Mouse (Mus musculus): ENCODE results near the gene Dpyd.

Gene Dpyd

DNA sequence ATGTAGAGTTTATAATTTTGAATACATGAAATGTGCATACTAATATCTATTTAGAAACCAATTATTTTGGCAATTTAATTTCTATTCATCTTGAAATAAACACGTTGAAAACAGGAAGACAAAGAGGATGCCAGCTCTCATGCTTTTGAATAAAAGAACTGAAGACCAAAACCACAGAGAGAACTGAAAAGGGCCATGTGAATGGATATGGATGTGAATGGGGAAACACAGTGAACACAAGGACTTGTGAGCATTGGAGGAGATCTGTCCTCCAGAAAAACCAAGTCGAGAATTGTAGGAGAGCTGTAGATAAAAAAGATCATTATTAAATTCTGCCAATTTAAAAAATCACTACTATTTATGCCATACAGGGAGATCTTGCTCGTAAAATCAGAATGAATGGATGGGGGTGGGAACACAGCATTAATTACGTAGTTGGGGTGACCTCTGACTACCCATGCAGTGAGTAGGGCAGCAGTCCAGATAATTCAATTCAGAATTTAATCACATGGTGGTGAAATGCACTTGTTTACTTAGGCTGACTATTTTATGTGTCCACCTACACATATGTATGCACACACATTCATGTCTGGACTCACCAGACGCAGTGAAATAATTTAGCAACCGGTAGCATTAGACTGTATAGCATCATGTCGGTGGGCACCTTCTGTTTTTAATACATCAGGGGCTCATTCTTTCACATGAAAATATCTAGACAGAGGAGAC lies 114.3 kb downstream of the Dpyd start:
- no peak for DNase-seq (ENCODE audit: low read depth)

DNA sequence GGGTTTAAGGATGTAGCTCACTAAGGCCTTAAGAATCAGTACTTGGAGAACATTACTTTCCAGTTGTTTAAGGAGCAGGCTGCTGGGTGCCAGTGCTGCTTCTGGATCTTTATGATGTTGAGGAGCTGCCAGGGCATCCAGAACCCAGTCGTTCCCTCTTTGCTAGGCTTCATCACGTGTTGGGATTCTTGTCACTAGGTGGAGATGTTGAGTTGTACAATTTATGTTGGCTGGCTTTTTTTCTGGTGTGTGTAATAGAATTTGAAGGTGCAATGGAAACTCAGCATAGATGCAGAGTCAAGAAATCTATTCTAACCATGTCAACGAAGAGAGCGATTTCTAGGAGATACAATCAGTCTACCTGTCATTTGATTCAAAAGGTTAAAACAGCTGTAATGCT lies 118.9 kb downstream of the Dpyd start:
- DNase-seq (ENCODE audit: low read depth) = no peak

GRCm38 (mm10) chr3:118750269-118750668 lies 188.3 kb downstream of the Dpyd start:
- no peak for DNase-seq (ENCODE audit: low read depth)

- DNase-seq (ENCODE audit: low read depth) = no peak
Measured at GRCm38 (mm10) chr3:118753623-118754022, 191.7 kb downstream of the Dpyd start.

DNA sequence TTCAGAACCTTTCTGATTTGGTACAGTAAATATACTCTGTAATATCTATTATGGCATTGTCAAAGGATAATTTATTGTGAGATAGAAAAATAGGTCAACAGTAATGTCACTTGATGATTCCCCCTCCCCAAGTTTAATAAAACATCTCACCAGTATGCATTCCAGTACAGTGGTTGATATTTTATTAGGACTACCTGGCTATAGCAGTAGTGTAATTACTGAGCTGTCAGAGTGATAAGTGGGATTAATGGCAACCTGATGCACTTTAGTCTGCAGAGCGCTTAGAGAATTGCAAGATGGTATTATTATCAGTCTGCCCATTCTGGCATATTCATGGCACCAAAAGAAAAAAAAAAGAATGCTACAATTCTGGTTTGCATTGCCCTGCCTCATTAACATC lies 194.2 kb downstream of the Dpyd start:
- DNase-seq (ENCODE audit: low read depth) = no peak

DNA sequence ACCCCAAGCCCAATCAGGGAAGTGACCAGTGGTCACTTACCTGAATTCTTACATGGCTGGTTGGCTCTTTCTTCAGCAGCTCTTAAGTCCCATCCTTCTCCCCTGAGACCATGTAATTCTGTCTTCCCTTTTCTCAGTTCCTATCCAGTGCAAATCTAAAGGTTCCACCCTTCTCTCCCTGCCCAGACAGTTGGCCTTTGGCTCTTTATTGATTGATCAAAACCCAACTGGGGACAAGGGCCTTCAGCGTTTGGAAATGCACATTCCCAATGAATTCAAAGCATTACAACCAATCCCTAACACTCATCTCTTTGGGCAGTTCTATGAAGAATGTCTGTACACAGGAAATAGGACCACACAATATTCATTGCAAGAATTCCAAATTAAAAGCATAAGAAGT lies 251.0 kb downstream of the Dpyd start:
- no peak for DNase-seq (ENCODE audit: low read depth)

- no peak for DNase-seq (ENCODE audit: low read depth)
Measured at GRCm38 (mm10) chr3:118850613-118851527, 288.9 kb downstream of the Dpyd start.

DNA sequence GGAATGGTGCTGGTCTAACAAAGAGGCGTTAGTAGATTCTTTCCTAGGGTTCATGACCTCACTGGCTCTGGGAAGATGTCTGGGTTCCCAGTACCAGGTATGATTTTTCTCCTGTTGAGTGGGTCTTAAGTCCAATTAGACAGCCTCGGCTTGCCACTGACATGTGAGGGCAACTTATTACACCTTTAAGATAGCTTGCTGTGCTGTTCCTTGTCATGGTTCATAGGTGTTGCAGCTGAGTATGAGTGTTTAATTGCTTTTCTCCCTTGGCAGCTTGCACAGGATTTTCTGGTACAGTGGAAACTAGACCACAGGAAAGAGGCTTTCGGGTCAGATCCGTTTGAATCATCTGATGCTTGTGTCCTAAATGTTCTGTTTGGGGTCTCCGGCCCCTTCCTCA lies 290.8 kb downstream of the Dpyd start:
- DNase-seq (ENCODE audit: low read depth) = no peak

DNA sequence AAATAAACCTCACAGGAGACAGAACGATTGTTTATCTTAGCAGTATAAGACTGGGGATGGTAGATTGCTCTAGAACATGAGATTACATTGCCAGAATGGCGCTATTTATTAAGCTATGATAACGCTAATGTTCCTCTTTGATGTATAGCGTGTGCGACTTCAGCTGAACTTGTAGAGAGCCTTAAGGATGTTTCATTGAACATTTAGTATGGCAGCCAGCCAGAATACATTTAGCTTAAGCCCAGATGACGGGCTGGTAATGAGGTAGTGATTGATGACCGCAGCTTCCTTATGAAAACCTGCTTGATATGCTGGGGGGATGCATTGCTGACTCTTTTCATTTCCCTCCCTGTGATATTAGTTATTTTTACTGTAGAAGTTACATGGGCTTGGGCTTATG lies 293.5 kb downstream of the Dpyd start:
- DNase-seq (ENCODE audit: low read depth) = no peak

DNA sequence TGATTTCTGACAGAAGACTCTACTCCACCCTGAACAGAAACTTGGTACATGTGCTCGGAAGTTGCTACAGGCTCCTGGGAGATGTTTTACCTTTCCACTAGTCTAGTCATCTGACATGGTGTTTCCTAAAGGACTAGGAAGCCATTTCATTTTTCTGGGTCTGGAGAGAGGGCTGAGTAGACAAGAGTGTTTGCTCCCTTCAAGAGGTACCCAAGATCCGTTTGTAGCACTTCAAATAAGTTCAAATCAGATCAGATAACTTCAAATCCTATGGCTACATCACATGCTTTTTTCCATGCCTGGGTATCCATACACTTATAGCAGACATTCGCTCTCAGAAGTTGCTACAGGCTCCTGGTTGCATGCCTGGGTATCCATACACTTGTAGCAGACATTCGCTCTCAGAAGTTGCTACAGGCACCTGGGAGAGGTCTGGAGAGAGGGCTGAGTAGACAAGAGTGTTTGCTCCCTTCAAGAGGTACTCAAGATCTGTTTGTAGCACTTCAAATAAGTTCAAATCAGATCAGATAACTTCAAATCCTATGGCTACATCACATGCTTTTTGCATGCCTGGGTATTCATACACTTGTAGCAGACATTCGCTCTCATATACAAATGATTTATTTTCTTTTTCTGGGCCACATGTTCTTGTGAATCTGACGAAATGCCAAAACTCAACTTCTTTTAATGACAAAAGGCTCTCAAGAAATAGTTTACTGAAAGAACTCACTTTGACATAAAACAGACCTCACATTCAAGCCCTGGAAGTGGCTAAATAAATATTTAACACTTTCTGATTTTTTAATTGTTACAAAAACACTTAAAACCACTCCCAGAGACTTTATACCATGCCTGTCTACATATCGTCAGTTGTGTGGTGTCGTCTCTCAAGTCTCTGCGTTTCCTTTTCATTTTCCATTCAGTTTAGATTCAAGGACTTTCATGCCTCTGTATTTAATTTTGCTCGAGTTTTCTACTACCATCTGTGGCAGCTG lies 307.5 kb downstream of the Dpyd start:
- DNase-seq (ENCODE audit: low read depth) = no peak

DNA sequence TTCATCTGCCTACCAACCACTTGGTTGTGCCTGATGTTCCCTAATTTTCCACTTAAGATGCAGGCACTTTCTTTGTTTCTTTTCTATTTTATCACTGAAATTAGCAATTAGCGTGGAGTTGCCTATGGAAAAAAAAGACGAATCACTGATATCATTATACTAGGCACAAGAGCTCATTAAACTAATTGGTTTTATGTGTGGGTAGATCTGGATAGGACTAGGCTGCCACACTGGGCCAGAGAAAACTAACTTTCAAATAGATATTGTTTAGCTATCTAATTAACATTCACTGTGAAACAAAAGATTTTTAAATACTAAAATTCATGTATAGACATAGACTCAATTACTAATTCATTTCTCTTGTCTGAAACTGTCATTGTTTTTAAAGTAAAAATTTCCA lies 313.9 kb downstream of the Dpyd start:
- DNase-seq (ENCODE audit: low read depth) = no peak

GRCm38 (mm10) chr3:118899036-118899435 lies 337.1 kb downstream of the Dpyd start:
- DNase-seq (ENCODE audit: low read depth) = no peak

DNA sequence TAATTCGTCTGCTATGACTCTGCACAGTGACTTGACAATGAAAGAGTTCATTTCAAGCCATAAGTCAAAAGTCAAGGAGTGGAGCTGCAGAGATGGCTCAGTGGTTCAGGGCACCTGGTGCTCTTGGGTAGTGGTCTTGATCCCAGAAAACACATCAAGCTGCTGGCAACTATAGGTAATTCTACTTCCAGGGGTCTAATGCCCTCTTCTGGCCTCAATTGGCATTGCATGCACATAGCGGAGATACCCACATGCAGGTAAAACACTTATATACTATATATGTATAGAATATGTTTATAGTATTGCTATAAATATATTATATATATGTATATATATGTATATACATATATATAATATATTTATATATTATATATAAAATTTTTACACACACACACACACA lies 429.4 kb downstream of the Dpyd start:
- no peak for DNase-seq (ENCODE audit: low read depth)

DNA sequence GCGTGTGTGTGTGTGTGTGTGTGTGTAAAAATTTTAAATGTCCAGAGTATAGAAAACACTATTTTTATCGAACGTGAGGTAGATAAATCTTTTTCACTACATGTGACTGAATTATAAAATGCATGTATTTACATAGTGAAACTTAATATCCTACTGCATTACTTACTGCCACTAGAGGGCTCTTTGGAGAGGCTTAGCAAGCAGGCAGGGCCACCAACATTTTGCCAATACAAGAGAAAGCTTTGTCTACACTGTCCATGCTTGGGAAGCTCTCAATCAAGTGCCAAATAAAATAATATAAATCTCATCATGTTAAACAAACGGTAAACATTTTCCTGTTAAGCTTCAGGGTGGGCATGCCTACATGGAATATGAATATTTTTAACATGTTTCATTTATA lies 429.9 kb downstream of the Dpyd start:
- no peak for DNase-seq (ENCODE audit: low read depth)

DNA sequence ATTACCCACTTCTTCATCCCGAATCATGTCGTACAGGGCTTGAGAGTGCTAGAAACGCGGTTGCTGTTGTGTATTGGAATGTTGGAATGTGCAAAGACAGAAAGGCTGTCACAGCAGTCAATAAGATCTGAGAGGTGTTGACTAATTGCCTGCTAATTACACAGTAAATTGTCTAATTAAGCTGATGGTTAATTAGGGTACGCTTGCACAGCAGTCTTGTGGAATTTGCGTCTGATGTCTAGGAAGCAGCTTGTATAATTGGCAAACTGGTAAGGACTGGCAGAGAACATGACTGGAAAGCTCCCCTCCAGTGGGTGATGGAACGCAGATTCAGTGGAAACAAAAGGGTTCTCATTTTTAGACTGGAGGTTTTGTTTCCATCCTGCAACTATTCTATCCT lies 459.3 kb downstream of the Dpyd start:
- no peak for DNase-seq (ENCODE audit: low read depth)

DNA sequence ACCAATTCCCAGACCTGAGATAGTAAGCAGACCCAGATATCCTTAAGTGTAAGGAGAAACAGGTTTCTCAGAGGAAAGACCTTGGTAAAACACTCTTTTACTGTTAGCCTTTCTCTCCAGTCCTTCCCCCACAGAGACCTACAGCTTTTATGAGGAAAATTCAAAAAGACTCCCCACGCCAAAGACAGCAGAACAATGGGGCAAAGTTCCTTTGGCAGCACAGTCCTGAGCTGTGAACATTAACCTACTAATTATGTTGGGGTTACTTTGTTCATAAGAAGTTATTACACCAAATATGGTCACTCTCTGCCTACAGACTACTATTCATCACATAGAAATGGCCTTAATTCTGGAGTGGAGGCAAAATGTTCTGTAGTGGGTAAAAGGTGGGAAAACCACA lies 480.7 kb downstream of the Dpyd start:
- DNase-seq (ENCODE audit: low read depth) = no peak

DNA sequence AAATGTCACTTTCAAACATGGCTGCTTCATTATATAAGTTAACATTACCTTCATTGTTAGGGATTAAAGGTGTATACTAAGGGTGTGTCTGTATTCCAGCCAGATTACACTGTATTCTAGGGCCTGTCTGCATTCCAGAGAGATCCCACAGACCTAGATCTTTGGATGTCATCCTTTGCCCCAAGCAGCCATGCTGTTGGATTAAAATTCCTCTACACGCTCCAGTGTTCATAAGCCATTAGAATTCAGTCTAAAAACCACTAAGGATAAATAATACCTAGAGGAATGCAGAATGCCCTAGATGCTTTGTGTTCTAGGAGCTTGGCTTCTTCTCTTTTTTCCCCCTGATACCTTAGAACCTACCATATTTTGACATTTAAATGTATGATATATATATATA lies 494.2 kb downstream of the Dpyd start:
- no peak for DNase-seq (ENCODE audit: low read depth)

GRCm38 (mm10) chr3:119063214-119063613 lies 501.3 kb downstream of the Dpyd start:
- no peak for DNase-seq (ENCODE audit: low read depth)

DNA sequence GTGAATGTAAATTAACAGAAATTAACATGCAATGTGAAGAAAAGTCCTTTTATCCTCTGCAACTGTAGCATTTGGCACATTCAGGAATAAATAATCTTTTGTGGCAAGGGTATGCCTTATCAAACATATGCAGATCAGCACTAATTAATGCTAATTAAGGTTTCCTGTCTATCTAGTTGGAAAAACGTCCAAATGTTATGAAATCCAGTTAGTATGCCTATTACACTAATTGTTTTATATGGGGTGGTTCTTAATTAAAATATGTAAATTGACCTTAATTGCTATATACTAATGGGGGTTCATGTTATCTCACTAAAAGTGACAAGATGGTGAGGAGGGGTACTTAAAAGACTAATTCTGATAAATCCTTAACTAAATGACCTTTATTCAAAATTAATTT lies 501.7 kb downstream of the Dpyd start:
- no peak for DNase-seq (ENCODE audit: low read depth)

DNA sequence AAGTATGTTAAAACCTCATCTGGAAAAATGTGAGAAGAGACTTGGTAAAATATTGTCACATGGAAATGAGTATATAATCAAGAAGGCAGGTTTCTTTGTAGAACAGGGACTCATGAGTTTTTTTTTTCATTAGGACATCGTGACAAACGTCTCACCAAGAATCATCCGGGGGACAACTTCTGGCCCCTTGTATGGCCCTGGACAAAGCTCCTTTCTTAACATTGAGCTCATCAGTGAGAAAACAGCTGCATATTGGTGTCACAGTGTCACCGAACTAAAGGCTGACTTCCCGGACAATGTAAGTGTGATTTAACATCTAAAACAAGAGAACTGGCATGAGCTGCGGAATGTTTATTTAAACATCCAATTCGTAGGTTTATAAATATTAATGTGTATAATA lies 502.8 kb downstream of the Dpyd start:
- DNase-seq (ENCODE audit: low read depth) = no peak

GRCm38 (mm10) chr3:119067221-119067620 lies 505.3 kb downstream of the Dpyd start:
- no peak for DNase-seq (ENCODE audit: low read depth)

- DNase-seq (ENCODE audit: low read depth) = no peak
Measured at GRCm38 (mm10) chr3:119086618-119087017, 524.7 kb downstream of the Dpyd start.
